Comparison of ENCODE assay signal across 8 mouse cellular contexts in genomic region chr11:55461019-55461645, GRCm38 (mm10). TPM values are rescaled to one million over a fixed set of nuclear protein-coding genes. Genes with fewer than 3 reads are reported as not detected.
DNase-seq lines count a peak whose midpoint lies in the region; ATAC-seq lines count a peak whose summit lies in the region.

TSS of gene Atox1 (minus strand) at chr11:55461239.

- peaks cover 8% of the 10 kb centered on the region for H3K36me3 ChIP-seq in heart, embryonic 13.5 days
- H3K36me3 ChIP-seq in liver, embryonic 12.5 days = no peaks in the 10 kb centered on the region
- H3K36me3 ChIP-seq in stomach, embryonic 15.5 days = no peaks in the 10 kb centered on the region

- peaks cover 15% of the 10 kb centered on the region for H3K4me1 ChIP-seq in brown adipose tissue, adult 24 weeks (ENCODE audit: control insufficient read depth, insufficient read depth, insufficient read length, low read length)
- H3K4me1 ChIP-seq in heart, embryonic 13.5 days = peaks cover 32% of the 10 kb centered on the region
- H3K4me1 ChIP-seq in liver, embryonic 12.5 days = peaks cover 40% of the 10 kb centered on the region
- peaks cover 13% of the 10 kb centered on the region for H3K4me1 ChIP-seq in stomach, embryonic 15.5 days

- WGBS in heart, embryonic 13.5 days = under 1% methylated on average over 36 of the region's 36 CpGs
- under 1% methylated on average over 36 of the region's 36 CpGs for WGBS in liver, embryonic 12.5 days (ENCODE audit: insufficient replicate concordance)
- WGBS in stomach, embryonic 15.5 days = under 1% methylated on average over 36 of the region's 36 CpGs

- H3K9ac ChIP-seq in heart, embryonic 13.5 days = peak within 1 kb of the TSS; percentile 90
- peak within 1 kb of the TSS; percentile 88 for H3K9ac ChIP-seq in liver, embryonic 12.5 days
- peak within 1 kb of the TSS; percentile 57 for H3K9ac ChIP-seq in stomach, embryonic 15.5 days

- ATAC-seq in heart, embryonic 13.5 days (ENCODE audit: extremely low read depth, insufficient number of reproducible peaks, low FRiP score, low TSS enrichment) = peak; percentile 97
- ATAC-seq in liver, embryonic 12.5 days = peak; percentile 98
- ATAC-seq in stomach, embryonic 15.5 days (ENCODE audit: insufficient read depth, low FRiP score, low read depth) = peak; percentile 97

- peak within 1 kb of the TSS; percentile 86 for H3K4me2 ChIP-seq in heart, embryonic 13.5 days
- peak within 1 kb of the TSS; percentile 95 for H3K4me2 ChIP-seq in liver, embryonic 12.5 days
- H3K4me2 ChIP-seq in stomach, embryonic 15.5 days = peak within 1 kb of the TSS; percentile 77

- H3K4me3 ChIP-seq in brown adipose tissue, adult 24 weeks (ENCODE audit: insufficient read depth, low read depth, low read length) = peak within 1 kb of the TSS; percentile 87
- H3K4me3 ChIP-seq in heart, embryonic 13.5 days = peak within 1 kb of the TSS; percentile 90
- peak within 1 kb of the TSS; percentile 87 for H3K4me3 ChIP-seq in liver, embryonic 12.5 days
- H3K4me3 ChIP-seq in stomach, embryonic 15.5 days (replicated peaks) = peak within 1 kb of the TSS; percentile 66

- peak; percentile 93 for DNase-seq in CD4-positive, CD25-positive, alpha-beta regulatory T cell, adult 2 months (ENCODE audit: low read depth, low spot score)
- peak; percentile 95 for DNase-seq in fat pad, adult 2 months (ENCODE audit: extremely low read depth, low read depth, low spot score)
- DNase-seq in kidney, postnatal 10 days = peak; percentile 97
- DNase-seq in natural killer cell, adult 2 months (ENCODE audit: low spot score in 2 of 2) = peak; percentile 92

- no peaks in the 10 kb centered on the region for H3K9me3 ChIP-seq in heart, embryonic 13.5 days
- no peaks in the 10 kb centered on the region for H3K9me3 ChIP-seq in liver, embryonic 12.5 days (replicated peaks)
- H3K9me3 ChIP-seq in stomach, embryonic 15.5 days = no peaks in the 10 kb centered on the region

- no peaks in the 10 kb centered on the region for H3K27me3 ChIP-seq in heart, embryonic 13.5 days (replicated peaks)
- no peaks in the 10 kb centered on the region for H3K27me3 ChIP-seq in liver, embryonic 12.5 days (replicated peaks)
- no peaks in the 10 kb centered on the region for H3K27me3 ChIP-seq in stomach, embryonic 15.5 days (replicated peaks)

- peak within 1 kb of the TSS; percentile 96 for H3K27ac ChIP-seq in brown adipose tissue, adult 24 weeks (replicated peaks; ENCODE audit: low read depth, low read length)
- H3K27ac ChIP-seq in heart, embryonic 13.5 days (replicated peaks) = peak within 1 kb of the TSS; percentile 86
- peak within 1 kb of the TSS; percentile 84 for H3K27ac ChIP-seq in liver, embryonic 12.5 days
- peak within 1 kb of the TSS; percentile 82 for H3K27ac ChIP-seq in stomach, embryonic 15.5 days

RNA-seq across cellular contexts. Expression of gene Atox1, which starts in this region (rescaled TPM):
- 386 and 509 TPM in 2 replicates for polyA plus RNA-seq in brown adipose tissue, adult 24 weeks (2012; ENCODE audit: insufficient read depth, insufficient read length, missing spikeins)
- 283 and 302 TPM in 2 replicates for polyA plus RNA-seq in heart, embryonic 13.5 days (2015; fragmentation: Nextera tagmentation; extraction: Ambion mirVana)
- polyA plus RNA-seq in liver, embryonic 12.5 days (2016; fragmentation: Nextera tagmentation; extraction: Ambion mirVana) = 203 and 210 TPM in 2 replicates
- 385 and 409 TPM in 2 replicates for polyA plus RNA-seq in stomach, embryonic 15.5 days (2015; fragmentation: Nextera tagmentation; extraction: Ambion mirVana)

Comparison
In these comparisons a context has a peak if more than half of its experiments do, and no peak if none do; other contexts are left out.
1. Peak in every context shown above with its lines: DNase-seq, ATAC-seq, H3K4me3 ChIP-seq and H3K27ac ChIP-seq.